Mouse (Mus musculus) limb, embryonic 11.5 days (tissue): ENCODE results near the gene Kat6b. TPM values are rescaled to one million over a fixed set of nuclear protein-coding genes. Genes with fewer than 3 reads are reported as not detected.

Source experiments
- ATAC-seq: fragments of 200-750 bp; cut with Nextera tagmentation; 2 replicates; pipeline ENCODE4 v1.8.0; 2017; ENCODE audit warnings: low read depth; ENCODE audit not compliant: insufficient number of reproducible peaks, low FRiP score, low TSS enrichment
- DNase-seq: peaks from one replicate; pipeline ENCODE4 v3.0.0-alpha.2; 2015; ENCODE audit warnings: low spot score
- H3K27ac ChIP-seq: fragments of 300-500 bp; sonication (generic); replicated peaks from 2 replicates; pipeline ENCODE4 v1.5.1; 2014; ENCODE audit warnings: low read depth, mild to moderate bottlenecking, low read length
- H3K27me3 ChIP-seq: fragments of 300-500 bp; sonication (generic); 2 replicates; pipeline ENCODE4 v1.6.1; 2014; ENCODE audit warnings: mild to moderate bottlenecking, low read length, mixed read lengths; ENCODE audit not compliant: control insufficient read depth, insufficient read depth
- H3K36me3 ChIP-seq: fragments of 300-500 bp; sonication (generic); 2 replicates; pipeline ENCODE4 v1.6.1; 2014; ENCODE audit warnings: mild to moderate bottlenecking, low read length, moderate library complexity, mixed read lengths; ENCODE audit not compliant: control insufficient read depth, insufficient read depth
- H3K4me1 ChIP-seq: fragments of 300-500 bp; sonication (generic); 2 replicates; pipeline ENCODE4 v1.6.1; 2014; ENCODE audit warnings: low read length, mixed read lengths; ENCODE audit not compliant: control insufficient read depth, insufficient read depth
- H3K4me2 ChIP-seq: fragments of 300-500 bp; sonication (generic); 2 replicates; pipeline ENCODE4 v1.6.1; 2014; ENCODE audit warnings: low read depth, mild to moderate bottlenecking, moderate library complexity; ENCODE audit not compliant: severe bottlenecking
- H3K4me3 ChIP-seq: fragments of 300-500 bp; sonication (generic); 2 replicates; pipeline ENCODE4 v1.5.1; 2014; ENCODE audit warnings: low read depth, low read length
- H3K9ac ChIP-seq: fragments of 300-500 bp; sonication (generic); 2 replicates; pipeline ENCODE4 v1.6.1; 2014; ENCODE audit warnings: mild to moderate bottlenecking, low read length
- H3K9me3 ChIP-seq: fragments of 300-500 bp; sonication (generic); 2 replicates; pipeline ENCODE4 v1.6.1; 2016; ENCODE audit warnings: low read length; ENCODE audit not compliant: control insufficient read depth
- WGBS: fragments of 180-500 bp; shearing (Covaris S2); extraction: QIAGEN DNeasy Blood & Tissue Kit; methylation state at CpG from one replicate; pipeline ENCODE4 v1.1.7; 2014; 5-methylcytosine and 5-hydroxymethylcytosine counted together
- polyA plus RNA-seq: library from polyadenylated mRNA; unstranded; fragments of >200 nt; fragmentation: Nextera tagmentation; extraction: Ambion mirVana; gene quantifications from 2 replicates; pipeline ENCODE4 v1.2.1, GENCODE M21; 2014

Gene Kat6b
- polyA plus RNA-seq, 1 experiment from 2014 or later = 22.8 TPM

GRCm38 (mm10) chr14:21534542-21535272, 53.5 kb downstream of the Kat6b start:
- H3K27me3 ChIP-seq = no peaks in the 10 kb centered on the region
- no peaks in the 10 kb centered on the region for H3K36me3 ChIP-seq
- no peak overlapping the region for H3K4me3 ChIP-seq
- ATAC-seq = no peak
- 84% methylated on average over 11 of the region's 11 CpGs for WGBS
- no peak for DNase-seq
- no peaks in the 10 kb centered on the region for H3K4me1 ChIP-seq
- no peak overlapping the region for H3K9ac ChIP-seq
- no peaks in the 10 kb centered on the region for H3K9me3 ChIP-seq
- no peak overlapping the region for H3K4me2 ChIP-seq
- H3K27ac ChIP-seq = no peak overlapping the region

DNA sequence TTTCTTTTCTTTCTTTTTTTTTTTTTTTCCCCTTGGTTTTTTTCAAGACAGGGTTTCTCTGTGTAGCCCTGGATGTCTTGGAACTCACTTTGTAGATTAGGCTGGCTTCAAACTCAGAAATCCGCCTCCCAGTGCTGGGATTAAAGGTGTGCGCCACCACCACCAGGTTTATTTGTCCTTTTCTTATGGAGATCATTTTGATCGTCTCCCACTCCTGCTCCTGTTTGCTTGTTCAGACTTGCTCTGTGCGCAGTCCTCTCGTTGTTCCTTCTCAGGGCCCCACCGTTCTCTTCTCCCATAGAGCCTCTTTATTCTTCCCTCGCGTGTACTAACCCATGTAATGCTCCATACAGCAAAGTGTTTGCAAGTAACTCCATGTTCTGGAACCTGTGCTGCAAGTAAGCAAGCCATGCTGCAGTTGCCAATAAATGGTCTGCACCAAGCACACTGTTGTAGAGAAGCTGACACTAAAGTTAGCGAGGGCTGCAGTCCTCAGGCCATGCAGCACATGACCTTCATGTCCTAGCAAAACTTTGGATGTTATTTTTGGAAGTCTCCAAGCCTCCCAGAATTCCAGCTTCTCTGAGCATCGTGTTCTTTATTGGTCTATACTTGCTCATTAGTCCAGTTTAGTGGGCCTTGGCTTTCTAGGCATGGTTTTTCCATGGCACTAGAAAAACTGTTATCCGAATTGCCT, 55.4 kb downstream of the Kat6b start:
- Histone ChIP-seq H3K4me1 (no peaks in the 10 kb centered on the region), H3K9me3 (no peaks in the 10 kb centered on the region), H3K4me3 (no peak overlapping the region), H3K9ac (no peak overlapping the region), H3K4me2 (no peak overlapping the region), H3K36me3 (no peaks in the 10 kb centered on the region), H3K27me3 (no peaks in the 10 kb centered on the region), H3K27ac (no peak overlapping the region)
- ATAC-seq = no peak
- no peak for DNase-seq
- 90% methylated on average over 11 of the region's 11 CpGs for WGBS

GRCm38 (mm10) chr14:21537838-21538237, 56.6 kb downstream of the Kat6b start:
- no peaks in the 10 kb centered on the region for H3K4me1 ChIP-seq
- 89% methylated on average over 3 of the region's 3 CpGs for WGBS
- no peaks in the 10 kb centered on the region for H3K36me3 ChIP-seq
- DNase-seq (no peak), ATAC-seq (no peak)
- H3K9me3 ChIP-seq = no peaks in the 10 kb centered on the region
- H3K27ac ChIP-seq = no peak overlapping the region
- H3K4me3 ChIP-seq = no peak overlapping the region
- H3K9ac ChIP-seq = no peak overlapping the region
- H3K27me3 ChIP-seq = no peaks in the 10 kb centered on the region
- no peak overlapping the region for H3K4me2 ChIP-seq

DNA sequence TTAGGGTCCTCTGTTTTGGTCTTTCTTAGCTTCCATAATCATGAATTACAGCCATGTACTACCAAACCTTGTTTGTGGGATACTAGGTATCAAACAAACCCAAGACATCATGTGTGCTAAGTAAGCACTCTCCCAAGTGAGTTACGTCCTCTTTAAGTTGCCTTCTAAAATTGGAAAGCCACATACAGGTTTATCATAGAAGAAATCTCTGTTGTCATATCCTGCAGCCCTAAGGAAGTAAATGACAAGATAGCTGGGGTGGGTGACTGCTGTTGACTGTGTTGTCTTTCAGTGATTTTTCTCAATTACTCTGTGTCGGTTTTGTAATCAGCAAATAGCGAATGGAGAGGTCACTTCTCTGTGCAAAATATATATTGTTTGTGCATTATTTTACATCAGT, 58.5 kb downstream of the Kat6b start:
- WGBS = 96% methylated on average over 3 of the region's 3 CpGs
- Histone ChIP-seq H3K9me3 (no peaks in the 10 kb centered on the region), H3K4me1 (no peaks in the 10 kb centered on the region), H3K4me3 (no peak overlapping the region), H3K27ac (no peak overlapping the region), H3K36me3 (no peaks in the 10 kb centered on the region), H3K27me3 (no peaks in the 10 kb centered on the region), H3K4me2 (no peak overlapping the region), H3K9ac (no peak overlapping the region)
- DNase-seq (no peak), ATAC-seq (no peak)

GRCm38 (mm10) chr14:21540361-21540760, 59.1 kb downstream of the Kat6b start:
- no peak overlapping the region for H3K27ac ChIP-seq

GRCm38 (mm10) chr14:21545529-21545928, 64.3 kb downstream of the Kat6b start:
- peaks cover 21% of the 10 kb centered on the region; the same call in 1 of the 2 replicates for H3K4me1 ChIP-seq

More at GRCm38 (mm10) chr14:21540361-21540760, 59.1 kb downstream of the Kat6b start:
- Histone ChIP-seq H3K9ac (no peak overlapping the region), H3K4me3 (no peak overlapping the region), H3K4me2 (no peak overlapping the region), H3K9me3 (no peaks in the 10 kb centered on the region), H3K27me3 (no peaks in the 10 kb centered on the region), H3K36me3 (no peaks in the 10 kb centered on the region), H3K4me1 (peaks cover 2% of the 10 kb centered on the region; the same call in 1 of the 2 replicates)
- DNase-seq (no peak), ATAC-seq (no peak)
- 80% methylated on average over 3 of the region's 3 CpGs for WGBS

GRCm38 (mm10) chr14:21546351-21546750, 65.1 kb downstream of the Kat6b start:
- Histone ChIP-seq H3K4me3 (no peak overlapping the region), H3K27me3 (no peaks in the 10 kb centered on the region), H3K9me3 (no peaks in the 10 kb centered on the region), H3K36me3 (no peaks in the 10 kb centered on the region), H3K4me2 (no peak overlapping the region), H3K4me1 (peaks cover 21% of the 10 kb centered on the region; the same call in 1 of the 2 replicates), H3K9ac (no peak overlapping the region), H3K27ac (no peak overlapping the region)
- no peak for DNase-seq
- ATAC-seq = no peak
- WGBS = 67% methylated on average over 3 of the region's 3 CpGs

More at GRCm38 (mm10) chr14:21545529-21545928, 64.3 kb downstream of the Kat6b start:
- no peak overlapping the region for H3K4me2 ChIP-seq
- no peaks in the 10 kb centered on the region for H3K27me3 ChIP-seq
- no peak overlapping the region for H3K4me3 ChIP-seq
- 86% methylated on average over 4 of the region's 4 CpGs for WGBS
- ATAC-seq (no peak), DNase-seq (no peak)
- H3K9me3 ChIP-seq = no peaks in the 10 kb centered on the region
- H3K9ac ChIP-seq = no peak overlapping the region
- no peak overlapping the region for H3K27ac ChIP-seq
- H3K36me3 ChIP-seq = no peaks in the 10 kb centered on the region

- WGBS = 47% methylated on average over 7 of the region's 7 CpGs
- H3K4me3 ChIP-seq = no peak overlapping the region
- peaks cover 21% of the 10 kb centered on the region; the same call in 1 of the 2 replicates for H3K4me1 ChIP-seq
- no peaks in the 10 kb centered on the region for H3K27me3 ChIP-seq
- ATAC-seq (no peak), DNase-seq (no peak)
- no peak overlapping the region for H3K4me2 ChIP-seq
- no peak overlapping the region for H3K9ac ChIP-seq
- no peaks in the 10 kb centered on the region for H3K36me3 ChIP-seq
- H3K9me3 ChIP-seq = no peaks in the 10 kb centered on the region
- no peak overlapping the region for H3K27ac ChIP-seq
These were observed 66.1 kb downstream of the Kat6b start for GRCm38 (mm10) chr14:21547297-21547696.
